Mouse (Mus musculus) lung, adult 10 weeks (tissue): Measurements from ENCODE around the gene Fancc. TPM values are rescaled to one million over a fixed set of nuclear protein-coding genes. Genes with fewer than 3 reads are reported as not detected.

Experiments used
- polyA plus RNA-seq: library from polyadenylated mRNA; stranded (reverse); fragments of 350-450 nt; fragmentation: Illumina TruSeq; extraction: RNeasy Lipid Tissue Mini Kit (QIAGEN cat#74804); gene quantifications from one replicate; pipeline ENCODE4 v1.2.3, GENCODE M21; 2014; ENCODE audit warnings: low read depth, low replicate concordance; ENCODE audit not compliant: insufficient read depth

The Fancc gene
- polyA plus RNA-seq, result 14.7 TPM

DNA sequence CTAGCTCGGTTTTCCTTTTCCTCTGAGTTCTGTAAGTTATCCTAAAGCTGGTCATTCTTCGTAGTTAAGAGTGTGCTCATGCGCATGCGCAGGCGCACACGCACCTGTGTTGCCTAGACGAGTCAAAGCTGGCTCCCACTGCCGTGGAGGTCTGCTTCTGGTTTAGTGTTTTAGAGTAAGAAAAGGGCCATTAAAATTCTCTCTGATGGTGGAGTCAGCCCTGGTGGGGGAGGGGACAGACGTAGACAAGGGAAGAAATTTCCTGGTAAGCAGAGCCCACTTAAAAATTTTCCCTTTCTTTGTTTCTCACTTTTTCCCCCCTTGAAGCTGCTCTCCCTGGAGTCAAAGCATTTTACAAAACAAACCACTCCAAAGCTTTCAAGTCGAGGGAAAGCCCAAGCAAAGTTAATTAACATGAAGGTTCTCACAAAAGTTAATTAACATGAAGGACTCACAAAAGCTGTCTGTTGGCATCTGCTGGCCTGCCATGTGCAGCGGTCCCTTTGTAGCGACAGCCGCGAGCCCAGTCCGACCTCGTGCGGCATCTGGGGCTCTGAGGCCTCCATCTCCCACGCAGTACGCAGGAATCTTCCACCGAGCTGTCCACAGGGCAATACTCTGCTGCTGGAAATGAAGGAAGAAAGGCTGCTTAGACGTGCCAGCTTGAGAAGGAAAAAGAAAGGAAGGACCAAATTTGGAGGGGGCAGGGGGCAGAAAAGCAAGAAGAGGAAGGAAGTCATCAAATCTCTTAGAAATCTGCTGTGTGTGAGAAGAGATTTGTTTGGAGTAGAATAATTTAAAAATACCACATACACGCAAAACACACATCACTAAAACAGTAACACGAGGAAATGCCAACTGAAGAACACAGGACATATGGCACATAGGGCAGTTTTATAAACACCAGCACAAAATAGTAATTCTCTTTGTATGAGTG lies at the start of gene Fancc:
Gene Fancc (minus strand): TSS at position 633 of the 937 bp plus-strand sequence.

Other genes starting within 250 kb of the Fancc start
- gene Ptch1, start 76.3 kb upstream of the Fancc start, polyA plus RNA-seq, result 14.2 TPM